Mouse (Mus musculus) spleen, adult 2 months (tissue): ENCODE results near the gene Smurf2. TPM values are rescaled to one million over a fixed set of nuclear protein-coding genes. Genes with fewer than 3 reads are reported as not detected.

Experiments
- DNase-seq, 2 experiments: peaks; one replicate each; pipeline versions ENCODE4 v3.0.0 to v3.0.0-alpha.2; 2012 to 2021; ENCODE audit warnings: low spot score in 2 of 2, low read depth in 1 of 2
- H3K27ac ChIP-seq: fragments of 200-500 bp; 2 replicates; pipeline ENCODE4 v1.5.1; 2012; ENCODE audit warnings: low read length, inconsistent platforms; ENCODE audit not compliant: insufficient read depth
- H3K27me3 ChIP-seq: fragments of 200-500 bp; 2 replicates; pipeline ENCODE4 v1.6.1; 2012; ENCODE audit warnings: mild to moderate bottlenecking, moderate library complexity, low read length, inconsistent platforms; ENCODE audit not compliant: control insufficient read depth, insufficient read depth
- H3K36me3 ChIP-seq: fragments of 200-500 bp; 2 replicates; pipeline ENCODE4 v1.6.1; 2012; ENCODE audit warnings: mild to moderate bottlenecking, low read length, inconsistent platforms; ENCODE audit not compliant: control insufficient read depth, insufficient read depth
- H3K4me1 ChIP-seq: fragments of 200-500 bp; 2 replicates; pipeline ENCODE4 v1.6.1; 2011; ENCODE audit warnings: inconsistent platforms; ENCODE audit not compliant: control insufficient read depth, insufficient read depth, insufficient read length
- H3K4me3 ChIP-seq: fragments of 200-500 bp; 2 replicates; pipeline ENCODE4 v1.5.1; 2011; ENCODE audit warnings: mild to moderate bottlenecking, inconsistent platforms; ENCODE audit not compliant: insufficient read depth, insufficient read length; ENCODE audit errors: extremely low read depth
- CTCF ChIP-seq: fragments of 200-500 bp; IDR thresholded peaks from 2 replicates; pipeline ENCODE4 v1.5.1; 2011; ENCODE audit warnings: mild to moderate bottlenecking, inconsistent platforms; ENCODE audit not compliant: insufficient read depth, insufficient read length, insufficient replicate concordance; ENCODE audit errors: extremely low read depth
- POLR2A ChIP-seq: fragments of 200-500 bp; IDR thresholded peaks from 2 replicates; pipeline ENCODE4 v1.6.1; 2011; ENCODE audit warnings: low read depth, low read length, inconsistent platforms
- WGBS: fragments of 180-500 bp; shearing (Covaris S2); methylation state at CpG from one replicate; pipeline ENCODE4 v1.1.7; 2018; 5-methylcytosine and 5-hydroxymethylcytosine counted together
- polyA plus RNA-seq: library from polyadenylated mRNA; depleted of rRNA; stranded (reverse); fragments of >200 nt; gene quantifications from 2 replicates; pipeline ENCODE4 v1.2.3, GENCODE M21; 2012

The Smurf2 gene
- polyA plus RNA-seq, 1 experiment: 4.9 TPM

GRCm38 (mm10) chr11:106821397-106821796 lies 99.1 kb downstream of the Smurf2 start:
- peaks cover 25% of the 10 kb centered on the region for H3K36me3 ChIP-seq
- TF ChIP-seq CTCF (no peak), POLR2A (no peak)
- 88% methylated on average over 6 of the region's 6 CpGs for WGBS
- H3K27me3 ChIP-seq: no peaks in the 10 kb centered on the region
- no peak overlapping the region for H3K27ac ChIP-seq
- peaks cover 3% of the 10 kb centered on the region; the same call in 1 of the 2 replicates for H3K4me1 ChIP-seq
- H3K4me3 ChIP-seq: no peak overlapping the region
- DNase-seq: no peak

- DNase-seq: peak; percentile 8 to 45
- no peaks in the 10 kb centered on the region for H3K27me3 ChIP-seq
- peaks cover 3% of the 10 kb centered on the region; the same call in 1 of the 2 replicates for H3K4me1 ChIP-seq
- 0 out of 2 replicates have a peak overlapping the region, but pooled peaks have one; percentile 6 for H3K27ac ChIP-seq
- H3K4me3 ChIP-seq: no peak overlapping the region
- no peak for TF ChIP-seq POLR2A
- TF ChIP-seq CTCF: no peak
- WGBS: 23% methylated on average over 4 of the region's 4 CpGs
- peaks cover 25% of the 10 kb centered on the region for H3K36me3 ChIP-seq
Observed at GRCm38 (mm10) chr11:106820972-106821371, 99.5 kb downstream of the Smurf2 start.

- Histone ChIP-seq H3K27ac (no peak overlapping the region), H3K4me1 (peaks cover 3% of the 10 kb centered on the region; the same call in 1 of the 2 replicates), H3K4me3 (no peak overlapping the region), H3K27me3 (no peaks in the 10 kb centered on the region), H3K36me3 (peaks cover 27% of the 10 kb centered on the region)
- no peak for DNase-seq
- 87% methylated on average over 6 of the region's 6 CpGs for WGBS
- TF ChIP-seq POLR2A (no peak), CTCF (no peak)
Observed at GRCm38 (mm10) chr11:106820252-106820651, 100.3 kb downstream of the Smurf2 start.

GRCm38 (mm10) chr11:106819595-106819994 lies 100.9 kb downstream of the Smurf2 start:
- Histone ChIP-seq H3K36me3 (peaks cover 28% of the 10 kb centered on the region), H3K4me3 (no peak overlapping the region), H3K4me1 (peaks cover 3% of the 10 kb centered on the region; the same call in 1 of the 2 replicates), H3K27ac (no peak overlapping the region), H3K27me3 (no peaks in the 10 kb centered on the region)
- 62% methylated on average over 9 of the region's 9 CpGs for WGBS
- TF ChIP-seq CTCF: no peak
- no peak for TF ChIP-seq POLR2A
- no peak for DNase-seq

- Histone ChIP-seq H3K36me3 (peaks cover 30% of the 10 kb centered on the region), H3K4me1 (peaks cover 3% of the 10 kb centered on the region; the same call in 1 of the 2 replicates), H3K4me3 (no peak overlapping the region), H3K27ac (no peak overlapping the region), H3K27me3 (no peaks in the 10 kb centered on the region)
- no peak for DNase-seq
- WGBS: 86% methylated on average over 9 of the region's 9 CpGs
- TF ChIP-seq POLR2A: no peak
Observed at GRCm38 (mm10) chr11:106818341-106818740, 102.2 kb downstream of the Smurf2 start.

- WGBS: 93% methylated on average over 6 of the region's 6 CpGs
- H3K4me1 ChIP-seq: peaks cover 3% of the 10 kb centered on the region; the same call in 1 of the 2 replicates
- no peak overlapping the region for H3K4me3 ChIP-seq
- peaks cover 30% of the 10 kb centered on the region for H3K36me3 ChIP-seq
- TF ChIP-seq POLR2A (no peak), CTCF (no peak)
- no peak overlapping the region for H3K27ac ChIP-seq
- DNase-seq: no peak
- no peaks in the 10 kb centered on the region for H3K27me3 ChIP-seq
Observed at GRCm38 (mm10) chr11:106817808-106818207, 102.7 kb downstream of the Smurf2 start.

GRCm38 (mm10) chr11:106817156-106817555 lies 103.4 kb downstream of the Smurf2 start:
- TF ChIP-seq CTCF (no peak), POLR2A (no peak)
- Histone ChIP-seq H3K27me3 (no peaks in the 10 kb centered on the region), H3K36me3 (peaks cover 33% of the 10 kb centered on the region), H3K4me1 (peaks cover 3% of the 10 kb centered on the region; the same call in 1 of the 2 replicates), H3K27ac (no peak overlapping the region), H3K4me3 (no peak overlapping the region)
- 95% methylated on average over 3 of the region's 3 CpGs for WGBS
- no peak for DNase-seq
